8 mouse cellular contexts compared by ENCODE assay signal in genomic region chr9:85843891-85844646, GRCm38 (mm10). TPM values are rescaled to one million over a fixed set of nuclear protein-coding genes. Genes with fewer than 3 reads are reported as not detected.
DNase-seq lines count a peak whose midpoint lies in the region; ATAC-seq and TF ChIP-seq lines count a peak whose summit lies in the region.

No protein-coding gene starts in this region.

- in situ Hi-C loops in ES-E14 (cut with MboI; ENCODE audit: low sequenced_read_pairs in 2 of 2, unreplicated experiment in 2 of 2) = no loop called here

- 6% methylated on average over 79 of the region's 80 CpGs for WGBS in kidney, adult 2 months
- WGBS in embryonic facial prominence, embryonic 10.5 days = 3% methylated on average over 80 of the region's 80 CpGs
- WGBS in intestine, embryonic 14.5 days = 4% methylated on average over 78 of the region's 80 CpGs
- 2% methylated on average over 59 of the region's 80 CpGs for WGBS in midbrain, postnatal 0 days

- H3K4me3 ChIP-seq in kidney, adult 2 months (ENCODE audit: insufficient read depth, low read depth, low read length) = peak overlapping the region; percentile 65
- H3K4me3 ChIP-seq in ES-E14 (ENCODE audit: insufficient read depth in 1 of 2, low read depth in 1 of 2, low read length in 2 of 2, poor library complexity in 1 of 2, severe bottlenecking in 1 of 2) = peak overlapping the region; percentile 67 to 75
- H3K4me3 ChIP-seq in embryonic facial prominence, embryonic 10.5 days = peak overlapping the region; percentile 73
- peak overlapping the region; percentile 56 for H3K4me3 ChIP-seq in intestine, embryonic 14.5 days (ENCODE audit: low read depth, low read length)
- peak overlapping the region; percentile 64 for H3K4me3 ChIP-seq in midbrain, postnatal 0 days (ENCODE audit: low read depth, low read length)

- H3K36me3 ChIP-seq in kidney, adult 2 months (ENCODE audit: control insufficient read depth, insufficient read depth, low read length) = no peaks in the 10 kb centered on the region
- H3K36me3 ChIP-seq in ES-E14 (ENCODE audit: control insufficient read depth, insufficient read depth, low read length, poor library complexity, severe bottlenecking) = peaks cover 3% of the 10 kb centered on the region; the same call in 1 of the 2 replicates
- peaks cover 21% of the 10 kb centered on the region for H3K36me3 ChIP-seq in embryonic facial prominence, embryonic 10.5 days (replicated peaks)
- peaks cover 11% of the 10 kb centered on the region for H3K36me3 ChIP-seq in intestine, embryonic 14.5 days (ENCODE audit: control insufficient read depth, insufficient read depth, low read length)
- no peaks in the 10 kb centered on the region for H3K36me3 ChIP-seq in midbrain, postnatal 0 days (ENCODE audit: insufficient read depth, low read length)

- H3K27me3 ChIP-seq in kidney, adult 2 months (replicated peaks; ENCODE audit: control insufficient read depth, insufficient read depth, low read length) = no peaks in the 10 kb centered on the region; the same call in 1 of the 2 replicates
- peaks cover 25% of the 10 kb centered on the region for H3K27me3 ChIP-seq in embryonic facial prominence, embryonic 10.5 days (replicated peaks; ENCODE audit: low read depth, poor library complexity, severe bottlenecking)
- 0 out of 2 replicates have a peak, but pooled peaks cover 3% of the 10 kb centered on the region for H3K27me3 ChIP-seq in intestine, embryonic 14.5 days (replicated peaks; ENCODE audit: control insufficient read depth, insufficient read depth, low read length)
- H3K27me3 ChIP-seq in midbrain, postnatal 0 days (ENCODE audit: insufficient read depth, low read length) = no peaks in the 10 kb centered on the region

- H3K9me3 ChIP-seq in ES-E14 (ENCODE audit: control insufficient read depth, insufficient read depth, low read depth, low read length) = no peaks in the 10 kb centered on the region
- no peaks in the 10 kb centered on the region for H3K9me3 ChIP-seq in embryonic facial prominence, embryonic 10.5 days
- H3K9me3 ChIP-seq in intestine, embryonic 14.5 days (ENCODE audit: control insufficient read depth, low read length) = no peaks in the 10 kb centered on the region
- H3K9me3 ChIP-seq in midbrain, postnatal 0 days (ENCODE audit: low read length) = no peaks in the 10 kb centered on the region

- H3K4me1 ChIP-seq in kidney, adult 2 months (ENCODE audit: control insufficient read depth, insufficient read depth, low read length) = no peaks in the 10 kb centered on the region
- H3K4me1 ChIP-seq in ES-E14 (ENCODE audit: control insufficient read depth in 2 of 2, insufficient read depth in 2 of 2, low read length in 2 of 2, poor library complexity in 1 of 2) = peaks cover 0 to 5% of the 10 kb centered on the region in 2 experiments; a peak in 1 of 4 replicates
- H3K4me1 ChIP-seq in embryonic facial prominence, embryonic 10.5 days = peaks cover 25% of the 10 kb centered on the region
- H3K4me1 ChIP-seq in intestine, embryonic 14.5 days (replicated peaks; ENCODE audit: control insufficient read depth, insufficient read depth, low read length) = peaks cover 10% of the 10 kb centered on the region
- H3K4me1 ChIP-seq in midbrain, postnatal 0 days (ENCODE audit: insufficient read depth, low read length) = 0 out of 2 replicates have a peak, but pooled peaks cover 7% of the 10 kb centered on the region

- ATAC-seq in intestine, embryonic 14.5 days (replicated peaks; ENCODE audit: low FRiP score, low TSS enrichment, low read depth) = peak; percentile 44
- ATAC-seq in midbrain, postnatal 0 days (ENCODE audit: low FRiP score) = peak; percentile 41

- H3K27ac ChIP-seq in kidney, adult 2 months (ENCODE audit: insufficient read depth, low read depth, low read length) = no peak overlapping the region
- no peak overlapping the region for H3K27ac ChIP-seq in ES-E14 (ENCODE audit: insufficient read depth, low read depth, low read length, poor library complexity, severe bottlenecking)
- peak overlapping the region; percentile 93 for H3K27ac ChIP-seq in embryonic facial prominence, embryonic 10.5 days (replicated peaks)
- H3K27ac ChIP-seq in intestine, embryonic 14.5 days (ENCODE audit: low read depth) = no peak overlapping the region
- peak overlapping the region; percentile 47 for H3K27ac ChIP-seq in midbrain, postnatal 0 days (ENCODE audit: low read depth, low read length)

- TF ChIP-seq CTCF in kidney, adult 2 months (conservative IDR thresholded peaks at IDR 0.05; ENCODE audit: insufficient read depth, insufficient read length, low read depth, low read length) = no peak
- TF ChIP-seq CTCF in midbrain, postnatal 0 days (IDR thresholded peaks at IDR 0.05) = no peak; the same call in 1 of the 2 replicates

- peak overlapping the region; percentile 93 for H3K4me2 ChIP-seq in intestine, embryonic 14.5 days (ENCODE audit: low read length)
- H3K4me2 ChIP-seq in midbrain, postnatal 0 days (ENCODE audit: low read depth, low read length, poor library complexity, severe bottlenecking) = peak overlapping the region; percentile 96

- no peak for TF ChIP-seq POLR2A in kidney, adult 2 months (IDR thresholded peaks at IDR 0.05; ENCODE audit: low read depth, low read length)

- no peak for DNase-seq in kidney, adult 2 months
- no peak for DNase-seq in kidney, adult 18-20 months
- no peak for DNase-seq in ES-E14 (ENCODE audit: low read depth, low spot score)
- DNase-seq in embryonic facial prominence, embryonic 10.5 days (ENCODE audit: low spot score) = peak; percentile 74
- peak; percentile 79 for DNase-seq in intestine, embryonic 14.5 days (ENCODE audit: low spot score)
- no peak for DNase-seq in midbrain, postnatal 0 days (ENCODE audit: low spot score)
- DNase-seq in T-cell, adult 2 months (ENCODE audit: low spot score) = no peak
- DNase-seq in ovary, postnatal 36 days (ENCODE audit: low spot score) = no peak

- H3K9ac ChIP-seq in ES-E14 (ENCODE audit: insufficient read depth, low read depth, low read length, poor library complexity, severe bottlenecking) = peak overlapping the region; percentile 65; the same call in 1 of the 2 replicates
- peak overlapping the region; percentile 59 for H3K9ac ChIP-seq in intestine, embryonic 14.5 days (ENCODE audit: low read length)
- H3K9ac ChIP-seq in midbrain, postnatal 0 days (replicated peaks; ENCODE audit: low read length, poor library complexity, severe bottlenecking) = peak overlapping the region; percentile 79

TF ChIP-seq in ES-E14, 5 proteins besides CTCF, POLR2A, EP300 and RAD21:
- TF ChIP-seq ZC3H11A (IDR thresholded peaks at IDR 0.05; ENCODE audit: borderline replicate concordance, low read depth, low read length) (no peak), MAFK (IDR thresholded peaks at IDR 0.05; ENCODE audit: insufficient read depth, low read depth, low read length) (no peak), ZNF384 (IDR thresholded peaks at IDR 0.05; ENCODE audit: low read depth, low read length) (no peak), HCFC1 (IDR thresholded peaks at IDR 0.05; ENCODE audit: borderline replicate concordance, insufficient read depth, low read length) (no peak), CHD2 (IDR thresholded peaks at IDR 0.05; ENCODE audit: low read depth, low read length) (no peak)

RNA-seq across cellular contexts. Expression of gene Tpbg, which starts 1.9 kb away (rescaled TPM):
- polyA plus RNA-seq in kidney, adult 2 months (2012; rRNA removed) = 1.1 and 2.1 TPM in 2 replicates
- total RNA-seq in ES-E14 (2012; rRNA removed) = 15.4 and 24.7 TPM in 2 replicates
- 14.5 and 16.9 TPM in 2 replicates for polyA plus RNA-seq in embryonic facial prominence, embryonic 10.5 days (2016; fragmentation: Nextera tagmentation; extraction: Ambion mirVana)
- polyA plus RNA-seq in intestine, embryonic 14.5 days (2014; fragmentation: Nextera tagmentation; extraction: Ambion mirVana) = 13.8 and 15.1 TPM in 2 replicates
- total RNA-seq in midbrain, postnatal 0 days (2014; rRNA removed) = 34.0 and 36.7 TPM in 2 replicates
- polyA plus RNA-seq in midbrain, postnatal 0 days (2015; fragmentation: Nextera tagmentation; extraction: Ambion mirVana) = 13.2 and 14.0 TPM in 2 replicates

Comparison
In these comparisons a context has a peak if more than half of its experiments do, and no peak if none do; other contexts are left out.
1. DNase-seq: peak in embryonic facial prominence, embryonic 10.5 days (single experiment) and intestine, embryonic 14.5 days (single experiment); none in kidney, adult 2 months (single experiment), kidney, adult 18-20 months (single experiment), ES-E14 (single experiment), midbrain, postnatal 0 days (single experiment), T-cell, adult 2 months (single experiment) and ovary, postnatal 36 days (single experiment).
2. H3K27ac ChIP-seq: peak in embryonic facial prominence, embryonic 10.5 days (single experiment) and midbrain, postnatal 0 days (single experiment); none in kidney, adult 2 months (single experiment), ES-E14 (single experiment) and intestine, embryonic 14.5 days (single experiment).
3. Peak in every context shown above with its lines, with median percentiles within 50 percentile points of each other: H3K4me3 ChIP-seq and H3K9ac ChIP-seq.